Mouse (Mus musculus) brown adipose tissue, adult 24 weeks (tissue): ENCODE measurements around the gene Sh3pxd2b. TPM values are rescaled to one million over a fixed set of nuclear protein-coding genes. Genes with fewer than 3 reads are reported as not detected.
A peak's percentile ranks its signal among the peaks of the same experiment; 100 is the strongest.

Experiments
- H3K27ac ChIP-seq: fragments of 200-500 bp; replicated peaks from 2 replicates; pipeline ENCODE4 v1.5.1; 2012; ENCODE audit warnings: low read depth, mild to moderate bottlenecking, low read length
- H3K4me1 ChIP-seq: fragments of 200-500 bp; 2 replicates; pipeline ENCODE4 v1.6.1; 2012; ENCODE audit warnings: low read length, mixed read lengths; ENCODE audit not compliant: control insufficient read depth, insufficient read depth, insufficient read length
- H3K4me3 ChIP-seq: fragments of 200-500 bp; 2 replicates; pipeline ENCODE4 v1.5.1; 2012; ENCODE audit warnings: low read depth, mild to moderate bottlenecking, low read length, moderate library complexity; ENCODE audit not compliant: insufficient read depth
- polyA plus RNA-seq: library from polyadenylated mRNA; stranded (reverse); fragments of >200 nt; gene quantifications from 2 replicates; pipeline ENCODE4 v1.2.4, GENCODE M21; 2012; ENCODE audit not compliant: missing spikeins, insufficient read depth, insufficient read length

The Sh3pxd2b gene
- polyA plus RNA-seq, 1 experiment, result 5.6 TPM

GRCm38 (mm10) chr11:32376086-32376485 lies 28.5 kb downstream of the Sh3pxd2b start:
- H3K27ac ChIP-seq, result no peak overlapping the region
- no peak overlapping the region for H3K4me3 ChIP-seq
- peaks cover 12% of the 10 kb centered on the region for H3K4me1 ChIP-seq

- Histone ChIP-seq H3K4me3 (no peak overlapping the region), H3K4me1 (peaks cover 13% of the 10 kb centered on the region), H3K27ac (no peak overlapping the region)
These were observed 32.3 kb downstream of the Sh3pxd2b start for GRCm38 (mm10) chr11:32379910-32380309.

- H3K4me1 ChIP-seq, result peaks cover 11% of the 10 kb centered on the region
- H3K4me3 ChIP-seq, result no peak overlapping the region
- peak overlapping the region; percentile 85 for H3K27ac ChIP-seq
These were observed 35.9 kb downstream of the Sh3pxd2b start for GRCm38 (mm10) chr11:32383341-32384134.

- Histone ChIP-seq H3K27ac (peak overlapping the region; percentile 85), H3K4me3 (no peak overlapping the region), H3K4me1 (peaks cover 11% of the 10 kb centered on the region)
These were observed 36.6 kb downstream of the Sh3pxd2b start for GRCm38 (mm10) chr11:32384135-32384801.

GRCm38 (mm10) chr11:32386043-32386442 lies 38.4 kb downstream of the Sh3pxd2b start:
- Histone ChIP-seq H3K4me1 (peaks cover 11% of the 10 kb centered on the region), H3K4me3 (no peak overlapping the region), H3K27ac (no peak overlapping the region)

- Histone ChIP-seq H3K4me3 (no peak overlapping the region), H3K27ac (no peak overlapping the region), H3K4me1 (peaks cover 13% of the 10 kb centered on the region)
These were observed 40.4 kb downstream of the Sh3pxd2b start for GRCm38 (mm10) chr11:32388064-32388463.

- Histone ChIP-seq H3K27ac (no peak overlapping the region), H3K4me1 (peaks cover 2% of the 10 kb centered on the region), H3K4me3 (no peak overlapping the region)
These were observed 45.5 kb downstream of the Sh3pxd2b start for GRCm38 (mm10) chr11:32393095-32393494.

GRCm38 (mm10) chr11:32395791-32396190 lies 48.2 kb downstream of the Sh3pxd2b start:
- Histone ChIP-seq H3K4me3 (no peak overlapping the region), H3K4me1 (peaks cover 4% of the 10 kb centered on the region), H3K27ac (no peak overlapping the region)

GRCm38 (mm10) chr11:32398446-32398845 lies 50.8 kb downstream of the Sh3pxd2b start:
- peaks cover 2% of the 10 kb centered on the region for H3K4me1 ChIP-seq
- H3K4me3 ChIP-seq, result no peak overlapping the region
- no peak overlapping the region for H3K27ac ChIP-seq

GRCm38 (mm10) chr11:32399261-32399660 lies 51.6 kb downstream of the Sh3pxd2b start:
- H3K4me1 ChIP-seq, result peaks cover 2% of the 10 kb centered on the region
- no peak overlapping the region for H3K4me3 ChIP-seq
- no peak overlapping the region for H3K27ac ChIP-seq

- Histone ChIP-seq H3K4me1 (peaks cover 2% of the 10 kb centered on the region; the same call in 1 of the 2 replicates), H3K27ac (no peak overlapping the region), H3K4me3 (no peak overlapping the region)
These were observed 55.1 kb downstream of the Sh3pxd2b start for GRCm38 (mm10) chr11:32402712-32403111.

- Histone ChIP-seq H3K4me1 (no peaks in the 10 kb centered on the region), H3K27ac (no peak overlapping the region), H3K4me3 (no peak overlapping the region)
These were observed 57.1 kb downstream of the Sh3pxd2b start for GRCm38 (mm10) chr11:32404708-32405107.

- H3K4me1 ChIP-seq, result no peaks in the 10 kb centered on the region
- H3K4me3 ChIP-seq, result no peak overlapping the region
- no peak overlapping the region for H3K27ac ChIP-seq
These were observed 60.2 kb downstream of the Sh3pxd2b start for GRCm38 (mm10) chr11:32407863-32408262.

GRCm38 (mm10) chr11:32409052-32409451 lies 61.4 kb downstream of the Sh3pxd2b start:
- no peak overlapping the region for H3K4me3 ChIP-seq
- no peak overlapping the region for H3K27ac ChIP-seq
- no peaks in the 10 kb centered on the region for H3K4me1 ChIP-seq

- Histone ChIP-seq H3K27ac (no peak overlapping the region), H3K4me3 (no peak overlapping the region), H3K4me1 (no peaks in the 10 kb centered on the region)
These were observed 62.4 kb downstream of the Sh3pxd2b start for GRCm38 (mm10) chr11:32409823-32410562.
